ENCODE assay signal across 8 mouse cellular contexts in genomic region chr9:113932501-113932900, GRCm38 (mm10). TPM values are rescaled to one million over a fixed set of nuclear protein-coding genes. Genes with fewer than 3 reads are reported as not detected.
DNase-seq lines count a peak whose midpoint lies in the region; ATAC-seq and TF ChIP-seq lines count a peak whose summit lies in the region.

No protein-coding gene starts in this region.

- H3K27ac ChIP-seq in ES-E14 (ENCODE audit: insufficient read depth, low read depth, low read length, poor library complexity, severe bottlenecking) = no peak overlapping the region; the same call in 1 of the 2 replicates
- no peak overlapping the region for H3K27ac ChIP-seq in forebrain, embryonic 16.5 days (ENCODE audit: low read length)
- peak overlapping the region; percentile 93 for H3K27ac ChIP-seq in kidney, embryonic 15.5 days
- H3K27ac ChIP-seq in midbrain, postnatal 0 days (ENCODE audit: low read depth, low read length) = no peak overlapping the region

- H3K36me3 ChIP-seq in erythroblast, embryonic 14.5 days (ENCODE audit: control insufficient read depth) = peaks cover 42% of the 10 kb centered on the region
- H3K36me3 ChIP-seq in ES-E14 (ENCODE audit: control insufficient read depth, insufficient read depth, low read length, poor library complexity, severe bottlenecking) = no peaks in the 10 kb centered on the region
- H3K36me3 ChIP-seq in forebrain, embryonic 16.5 days (ENCODE audit: control insufficient read depth, insufficient read depth) = no peaks in the 10 kb centered on the region
- H3K36me3 ChIP-seq in kidney, embryonic 15.5 days = no peaks in the 10 kb centered on the region
- no peaks in the 10 kb centered on the region for H3K36me3 ChIP-seq in midbrain, postnatal 0 days (ENCODE audit: insufficient read depth, low read length)

- 22% methylated on average over 11 of the region's 11 CpGs for WGBS in forebrain, embryonic 16.5 days
- 9% methylated on average over 11 of the region's 11 CpGs for WGBS in kidney, embryonic 15.5 days
- WGBS in midbrain, postnatal 0 days = 24% methylated on average over 11 of the region's 11 CpGs

- TF ChIP-seq CTCF in midbrain, postnatal 0 days (IDR thresholded peaks at IDR 0.05) = no peak

- ATAC-seq in erythroblast, adult 5-6 weeks (replicated peaks; ENCODE audit: low FRiP score, poor library complexity, severe bottlenecking) = no peak
- ATAC-seq in forebrain, embryonic 16.5 days = no peak
- no peak for ATAC-seq in kidney, embryonic 15.5 days (replicated peaks; ENCODE audit: low FRiP score)
- no peak for ATAC-seq in midbrain, postnatal 0 days (ENCODE audit: low FRiP score)

- DNase-seq in ES-E14 (ENCODE audit: low read depth, low spot score) = no peak
- no peak for DNase-seq in midbrain, postnatal 0 days (ENCODE audit: low spot score)
- DNase-seq in right cerebral cortex, postnatal 25 days = no peak
- DNase-seq in urinary bladder, postnatal 10 days (ENCODE audit: low spot score) = no peak

- H3K4me3 ChIP-seq in erythroblast, embryonic 14.5 days (replicated peaks) = peak overlapping the region; percentile 100
- peak overlapping the region; percentile 95 to 96 for H3K4me3 ChIP-seq in ES-E14 (ENCODE audit: insufficient read depth in 1 of 2, low read depth in 1 of 2, low read length in 2 of 2, poor library complexity in 1 of 2, severe bottlenecking in 1 of 2)
- H3K4me3 ChIP-seq in forebrain, embryonic 16.5 days (replicated peaks; ENCODE audit: low read length) = peak overlapping the region; percentile 94
- H3K4me3 ChIP-seq in kidney, embryonic 15.5 days (replicated peaks) = peak overlapping the region; percentile 97
- peak overlapping the region; percentile 98 for H3K4me3 ChIP-seq in midbrain, postnatal 0 days (ENCODE audit: low read depth, low read length)

- peaks cover 65% of the 10 kb centered on the region for H3K4me1 ChIP-seq in erythroblast, embryonic 14.5 days (ENCODE audit: control insufficient read depth)
- H3K4me1 ChIP-seq in ES-E14 (ENCODE audit: control insufficient read depth in 2 of 2, insufficient read depth in 2 of 2, low read length in 2 of 2, poor library complexity in 1 of 2) = peaks cover 2 to 4% of the 10 kb centered on the region in 2 experiments; a peak in 2 of 4 replicates
- peaks cover 27% of the 10 kb centered on the region for H3K4me1 ChIP-seq in forebrain, embryonic 16.5 days (replicated peaks; ENCODE audit: control insufficient read depth, insufficient read depth, low read length)
- H3K4me1 ChIP-seq in kidney, embryonic 15.5 days = peaks cover 49% of the 10 kb centered on the region
- H3K4me1 ChIP-seq in midbrain, postnatal 0 days (ENCODE audit: insufficient read depth, low read length) = peaks cover 14% of the 10 kb centered on the region

- no peaks in the 10 kb centered on the region for H3K9me3 ChIP-seq in erythroblast, embryonic 14.5 days (ENCODE audit: control insufficient read depth, low read length)
- no peaks in the 10 kb centered on the region for H3K9me3 ChIP-seq in ES-E14 (ENCODE audit: control insufficient read depth, insufficient read depth, low read depth, low read length)
- H3K9me3 ChIP-seq in forebrain, embryonic 16.5 days (ENCODE audit: control insufficient read depth, low read length) = no peaks in the 10 kb centered on the region
- no peaks in the 10 kb centered on the region for H3K9me3 ChIP-seq in kidney, embryonic 15.5 days (replicated peaks)
- no peaks in the 10 kb centered on the region for H3K9me3 ChIP-seq in midbrain, postnatal 0 days (ENCODE audit: low read length)

- H3K4me2 ChIP-seq in forebrain, embryonic 16.5 days (ENCODE audit: low read length) = peak overlapping the region; percentile 95
- peak overlapping the region; percentile 74 for H3K4me2 ChIP-seq in kidney, embryonic 15.5 days
- H3K4me2 ChIP-seq in midbrain, postnatal 0 days (ENCODE audit: low read depth, low read length, poor library complexity, severe bottlenecking) = peak overlapping the region; percentile 97

- in situ Hi-C loops in ES-E14 (cut with MboI; ENCODE audit: low sequenced_read_pairs in 2 of 2, unreplicated experiment in 2 of 2) = no loop called here

- H3K9ac ChIP-seq in ES-E14 (ENCODE audit: insufficient read depth, low read depth, low read length, poor library complexity, severe bottlenecking) = peak overlapping the region; percentile 93
- peak overlapping the region; percentile 87 for H3K9ac ChIP-seq in forebrain, embryonic 16.5 days (replicated peaks; ENCODE audit: low read depth, low read length)
- peak overlapping the region; percentile 91 for H3K9ac ChIP-seq in kidney, embryonic 15.5 days
- peak overlapping the region; percentile 90 for H3K9ac ChIP-seq in midbrain, postnatal 0 days (replicated peaks; ENCODE audit: low read length, poor library complexity, severe bottlenecking)

- H3K27me3 ChIP-seq in erythroblast, embryonic 14.5 days (ENCODE audit: control insufficient read depth) = no peaks in the 10 kb centered on the region
- no peaks in the 10 kb centered on the region for H3K27me3 ChIP-seq in forebrain, embryonic 16.5 days (replicated peaks; ENCODE audit: control insufficient read depth, insufficient read depth, low read length)
- no peaks in the 10 kb centered on the region for H3K27me3 ChIP-seq in kidney, embryonic 15.5 days
- no peaks in the 10 kb centered on the region for H3K27me3 ChIP-seq in midbrain, postnatal 0 days (ENCODE audit: insufficient read depth, low read length)

TF ChIP-seq in ES-E14, 5 proteins besides CTCF, POLR2A, EP300 and RAD21:
- no peak for TF ChIP-seq HCFC1 (IDR thresholded peaks at IDR 0.05; ENCODE audit: borderline replicate concordance, insufficient read depth, low read length)
- TF ChIP-seq MAFK (IDR thresholded peaks at IDR 0.05; ENCODE audit: insufficient read depth, low read depth, low read length) = no peak
- no peak for TF ChIP-seq ZC3H11A (IDR thresholded peaks at IDR 0.05; ENCODE audit: borderline replicate concordance, low read depth, low read length)
- TF ChIP-seq ZNF384 (IDR thresholded peaks at IDR 0.05; ENCODE audit: low read depth, low read length) = no peak
- no peak for TF ChIP-seq CHD2 (IDR thresholded peaks at IDR 0.05; ENCODE audit: low read depth, low read length)

RNA-seq across cellular contexts. Expression of gene Ubp1, which starts 1.8 kb away (rescaled TPM):
- 7.0 and 7.2 TPM in 2 replicates for polyA plus RNA-seq in erythroblast, embryonic 14.5 days (2012)
- total RNA-seq in erythroblast, adult 5-6 weeks (2015; ENCODE audit: low replicate concordance) = 227 and 253 TPM in 2 replicates
- total RNA-seq in erythroblast, adult 5-6 weeks (2017; ENCODE audit: low replicate concordance) = 245 and 285 TPM in 2 replicates
- total RNA-seq in ES-E14 (2012; rRNA removed) = 80.3 and 101 TPM in 2 replicates
- 31.4 and 35.6 TPM in 2 replicates for polyA plus RNA-seq in forebrain, embryonic 16.5 days (2015; fragmentation: Nextera tagmentation; extraction: Ambion mirVana)
- 35.1 and 37.2 TPM in 2 replicates for polyA plus RNA-seq in kidney, embryonic 15.5 days (2015; fragmentation: Nextera tagmentation; extraction: Ambion mirVana)
- 68.4 and 80.5 TPM in 2 replicates for total RNA-seq in midbrain, postnatal 0 days (2014; rRNA removed)
- 17.2 and 19.2 TPM in 2 replicates for polyA plus RNA-seq in midbrain, postnatal 0 days (2015; fragmentation: Nextera tagmentation; extraction: Ambion mirVana)
